Mouse (Mus musculus) skeletal muscle tissue, adult 2 months (tissue): ENCODE results near the gene Pcmtd2.
"Not testable (repeated sequence)": the region's sequence is repeated elsewhere in the genome, so short reads cannot be mapped to it uniquely, and the experiment has no call there.

Experiments used
- DNase-seq: peaks from one replicate; pipeline ENCODE4 v3.0.0-alpha.2; 2012; ENCODE audit warnings: low read depth, low spot score

The Pcmtd2 gene

GRCm38 (mm10) chr2:181837372-181838292, at the start of gene Pcmtd2:
Pcmtd2 (plus strand) TSS chr2:181837854.
- peak; percentile 94 for DNase-seq

GRCm38 (mm10) chr2:181789396-181789795, 48.3 kb upstream of the Pcmtd2 start:
- no peak for DNase-seq

DNA sequence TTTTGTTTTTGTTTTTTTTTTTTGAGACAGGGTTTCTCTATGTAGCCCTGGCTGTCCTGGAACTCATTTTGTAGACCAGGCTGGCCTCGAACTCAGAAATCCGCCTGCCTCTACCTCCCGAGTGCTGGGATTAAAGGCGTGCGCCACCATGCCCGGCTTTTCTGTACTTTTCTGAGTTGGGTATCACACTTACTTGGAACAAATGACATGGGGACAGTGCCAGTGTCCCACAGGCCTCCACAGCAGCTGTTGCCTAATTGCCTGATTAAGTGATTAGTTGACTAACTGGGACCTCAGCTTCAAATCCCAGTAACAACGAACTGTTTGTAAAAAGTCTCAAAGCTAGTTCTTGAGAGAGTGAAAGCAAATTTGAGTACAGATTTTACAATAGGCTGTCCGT, 44.5 kb upstream of the Pcmtd2 start:
- DNase-seq = not testable (repeated sequence)

- DNase-seq = no peak
Observed at GRCm38 (mm10) chr2:181795641-181796130, 42.0 kb upstream of the Pcmtd2 start.

- no peak for DNase-seq
Observed at GRCm38 (mm10) chr2:181797672-181798071, 40.0 kb upstream of the Pcmtd2 start.

GRCm38 (mm10) chr2:181829032-181829650, 8.5 kb upstream of the Pcmtd2 start:
- no peak for DNase-seq

GRCm38 (mm10) chr2:181832745-181833144, 4.9 kb upstream of the Pcmtd2 start:
- DNase-seq = no peak

DNA sequence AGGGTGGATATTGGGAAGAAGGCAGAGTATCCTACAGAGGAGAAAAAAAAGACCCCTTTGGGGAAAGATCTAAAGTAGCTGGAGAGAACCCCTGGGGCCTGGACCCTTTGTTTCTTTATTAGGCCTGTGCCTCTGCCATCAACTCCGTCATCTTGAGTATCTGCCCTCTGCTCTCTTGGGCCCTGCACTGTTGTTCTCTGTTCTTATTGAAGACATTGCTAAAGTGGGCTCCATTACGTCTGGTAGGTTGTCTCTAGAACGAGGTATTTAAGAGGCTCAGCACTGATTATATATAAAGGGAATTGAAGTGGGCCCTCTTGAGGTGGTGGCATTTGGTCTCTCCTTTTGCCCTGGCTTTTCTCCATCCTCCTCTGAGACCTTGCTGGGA, 633 bp downstream of the Pcmtd2 start:
- DNase-seq = no peak

DNA sequence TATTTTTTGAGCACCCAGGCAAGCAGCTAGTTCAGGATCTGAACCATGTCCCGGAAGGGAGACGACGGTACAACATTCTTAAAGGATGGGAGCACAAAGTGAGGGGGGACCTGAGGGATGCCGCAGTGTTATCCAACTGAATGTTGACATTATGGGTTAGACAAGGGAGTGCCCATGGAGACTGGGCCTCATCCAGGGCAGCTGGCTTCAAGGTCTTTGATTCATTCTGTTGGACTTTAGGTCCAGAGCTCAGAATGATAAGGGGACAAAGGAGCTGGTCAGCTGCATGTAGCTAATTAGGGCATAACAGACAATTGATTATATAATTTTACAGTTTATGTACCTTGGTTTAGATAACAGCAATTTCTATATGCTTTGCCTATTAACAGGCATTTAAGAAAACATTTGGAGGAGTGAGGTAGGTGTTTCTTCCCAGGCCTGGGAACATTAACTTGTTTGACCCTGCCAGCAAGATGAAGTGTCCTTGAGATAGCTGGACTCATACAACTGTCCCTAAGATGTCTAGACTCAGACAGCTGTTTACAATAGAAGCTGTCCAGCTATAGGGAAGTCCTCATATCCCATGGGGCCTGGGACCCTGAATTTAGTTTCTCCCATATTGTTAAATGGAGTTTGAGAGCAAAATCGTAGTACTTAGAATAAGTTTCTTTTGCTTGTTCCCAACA, 8.2 kb downstream of the Pcmtd2 start:
- no peak for DNase-seq

DNA sequence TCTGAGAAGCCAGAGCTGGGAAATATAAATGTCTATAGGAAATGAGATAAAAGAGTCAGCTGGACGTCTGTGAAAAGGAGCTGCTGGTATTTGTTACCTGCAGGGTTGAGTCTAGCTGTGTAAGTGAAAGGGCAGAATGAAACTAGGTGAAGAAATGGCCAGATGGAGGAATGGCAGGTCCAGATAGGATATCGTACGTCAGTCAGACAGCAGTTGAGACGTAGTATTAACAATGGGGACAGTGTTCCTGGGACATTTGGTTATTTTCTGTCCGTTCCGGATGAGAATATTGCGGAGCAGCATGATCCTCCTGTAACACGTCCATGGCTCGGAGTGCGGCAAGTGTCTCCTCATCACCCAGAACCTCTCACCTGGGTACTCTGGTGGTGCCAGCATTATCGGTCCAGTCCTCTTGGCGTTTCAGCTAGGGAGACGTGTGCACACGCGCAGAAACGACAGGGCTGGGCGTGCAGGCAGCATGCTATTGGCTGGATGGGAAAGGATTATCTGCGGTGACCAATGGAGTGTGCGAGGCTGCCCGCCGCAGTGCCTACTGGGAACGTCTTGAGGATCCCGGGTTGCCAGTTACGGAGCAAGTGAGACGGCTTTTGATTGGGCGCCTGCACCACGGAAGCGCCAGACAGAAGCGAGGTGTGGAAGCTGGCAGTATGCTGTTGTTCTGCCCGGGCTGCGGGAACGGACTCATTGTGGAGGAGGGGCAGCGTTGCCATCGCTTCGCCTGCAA, 26.3 kb downstream of the Pcmtd2 start, which contains the start of gene Polr3k:
Polr3k (plus strand) TSS at position 547 of the 745 bp plus-strand sequence.
- peak; percentile 93 for DNase-seq

DNA sequence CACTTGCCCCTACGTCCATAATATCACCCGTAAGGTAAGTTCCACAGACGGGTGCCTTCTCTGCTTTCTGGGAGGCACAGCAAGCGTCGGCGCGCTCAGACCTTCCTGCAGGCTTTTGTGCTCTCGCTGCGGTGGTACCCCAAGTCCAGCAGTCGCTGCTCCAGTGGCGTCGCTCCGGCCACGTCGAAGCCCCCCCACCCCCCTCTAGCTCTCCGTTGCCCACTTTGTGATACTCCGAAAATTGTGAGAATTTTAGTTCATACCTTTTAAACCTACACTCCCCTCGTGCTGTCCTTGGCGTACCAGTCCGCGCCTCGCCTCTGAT, 26.8 kb downstream of the Pcmtd2 start:
- no peak for DNase-seq

DNA sequence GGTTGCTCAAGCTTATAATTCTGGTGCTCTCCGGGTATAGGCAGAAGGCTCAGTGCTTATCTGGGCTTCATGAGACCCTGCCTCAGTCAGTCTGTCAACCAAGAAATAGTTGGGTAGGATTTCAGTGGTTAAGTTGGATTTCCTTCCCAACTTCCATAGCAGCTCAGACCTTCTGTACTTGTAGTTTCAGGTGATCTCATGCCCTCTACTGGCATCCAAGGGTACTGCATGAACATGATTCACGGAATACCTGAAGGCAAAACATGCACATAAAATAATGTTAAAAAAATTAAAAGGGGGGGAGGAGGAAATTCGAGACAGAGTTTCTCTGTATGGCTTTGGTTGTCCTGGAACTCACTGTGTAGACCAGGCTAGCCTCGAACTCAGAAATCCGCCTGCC, 29.3 kb downstream of the Pcmtd2 start:
- DNase-seq = peak; percentile 32

DNA sequence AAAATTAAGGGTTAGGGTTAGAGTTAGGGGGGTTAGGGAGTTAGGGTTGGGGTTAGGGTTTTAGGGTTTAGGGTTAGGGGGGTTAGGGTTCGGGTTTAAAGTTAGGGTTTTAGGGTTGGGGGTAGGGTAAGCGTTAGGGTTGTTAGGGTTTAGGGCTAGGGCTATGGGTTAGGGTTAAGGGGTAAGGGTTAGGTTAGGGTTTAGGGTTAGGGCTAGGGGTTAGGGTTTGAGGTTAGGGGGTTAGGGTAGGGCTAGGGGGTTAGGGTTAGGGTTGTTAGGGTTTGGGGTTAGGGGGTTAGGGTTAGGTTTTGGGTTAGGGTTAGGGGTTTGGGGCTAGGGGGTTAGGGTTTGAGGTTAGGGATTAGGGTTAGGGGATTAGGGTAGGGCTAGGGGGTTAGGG, 33.4 kb downstream of the Pcmtd2 start:
- no peak for DNase-seq

DNA sequence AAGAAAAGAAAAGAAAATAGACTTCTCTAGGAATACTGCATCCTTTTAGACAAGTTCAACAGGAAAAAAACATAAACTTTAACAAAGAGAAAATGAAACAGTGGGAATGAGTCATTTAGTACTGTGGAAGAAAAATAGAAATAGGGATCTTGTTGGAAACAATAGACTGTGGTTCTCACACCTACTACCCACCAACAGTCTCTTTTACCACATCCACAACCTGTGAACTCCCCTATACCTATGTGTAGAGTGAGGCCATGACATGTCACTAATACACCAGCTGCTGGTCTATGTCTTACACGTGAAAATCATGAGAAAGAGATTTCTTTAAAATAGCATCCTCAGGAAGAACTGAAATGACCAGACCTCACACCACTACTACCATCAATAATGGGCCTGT, 41.2 kb downstream of the Pcmtd2 start:
- DNase-seq = no peak

DNA sequence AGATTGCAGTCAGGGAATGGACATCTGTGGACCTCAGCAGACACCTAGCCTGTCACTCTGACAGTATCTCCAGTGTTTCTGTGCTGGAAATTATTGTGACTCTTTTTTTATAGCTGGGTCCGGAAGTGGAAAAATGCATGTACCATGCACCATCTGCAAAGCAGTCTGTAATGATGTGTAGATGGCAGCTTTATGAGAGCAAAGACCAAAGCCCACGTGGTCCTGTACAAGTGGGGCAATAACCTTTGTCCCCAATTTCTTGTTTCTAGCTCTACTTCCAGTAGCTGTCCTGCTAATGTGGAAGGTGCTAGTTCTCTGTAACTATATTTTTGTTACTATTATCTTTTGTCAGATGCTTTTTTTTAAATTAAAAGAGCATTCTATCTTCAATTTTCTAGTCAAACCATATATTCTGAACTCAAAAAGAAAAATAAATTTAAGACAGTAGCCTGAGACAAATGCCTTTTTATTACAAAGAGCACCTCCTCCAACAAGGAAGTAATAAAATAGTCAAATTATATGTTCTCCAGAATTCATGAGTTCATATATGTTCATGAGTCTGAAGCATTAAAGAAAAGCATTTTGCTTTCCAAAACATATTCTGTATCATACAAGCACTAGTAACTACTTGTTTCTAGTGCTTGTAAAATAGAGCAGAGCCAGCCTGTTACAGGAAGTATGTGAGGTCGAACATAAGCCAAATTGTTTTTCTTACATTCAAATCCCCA, 45.5 kb downstream of the Pcmtd2 start:
- no peak for DNase-seq
